Mouse (Mus musculus) embryo, embryonic 10.5 days (tissue): Measurements from ENCODE around the gene 4930519P11Rik.
A peak's percentile ranks its signal among the peaks of the same experiment; 100 is the strongest.

Source experiments
- DNase-seq: peaks from one replicate; pipeline ENCODE4 v3.0.0-alpha.2; 2015; ENCODE audit warnings: low spot score

The 4930519P11Rik gene

DNA sequence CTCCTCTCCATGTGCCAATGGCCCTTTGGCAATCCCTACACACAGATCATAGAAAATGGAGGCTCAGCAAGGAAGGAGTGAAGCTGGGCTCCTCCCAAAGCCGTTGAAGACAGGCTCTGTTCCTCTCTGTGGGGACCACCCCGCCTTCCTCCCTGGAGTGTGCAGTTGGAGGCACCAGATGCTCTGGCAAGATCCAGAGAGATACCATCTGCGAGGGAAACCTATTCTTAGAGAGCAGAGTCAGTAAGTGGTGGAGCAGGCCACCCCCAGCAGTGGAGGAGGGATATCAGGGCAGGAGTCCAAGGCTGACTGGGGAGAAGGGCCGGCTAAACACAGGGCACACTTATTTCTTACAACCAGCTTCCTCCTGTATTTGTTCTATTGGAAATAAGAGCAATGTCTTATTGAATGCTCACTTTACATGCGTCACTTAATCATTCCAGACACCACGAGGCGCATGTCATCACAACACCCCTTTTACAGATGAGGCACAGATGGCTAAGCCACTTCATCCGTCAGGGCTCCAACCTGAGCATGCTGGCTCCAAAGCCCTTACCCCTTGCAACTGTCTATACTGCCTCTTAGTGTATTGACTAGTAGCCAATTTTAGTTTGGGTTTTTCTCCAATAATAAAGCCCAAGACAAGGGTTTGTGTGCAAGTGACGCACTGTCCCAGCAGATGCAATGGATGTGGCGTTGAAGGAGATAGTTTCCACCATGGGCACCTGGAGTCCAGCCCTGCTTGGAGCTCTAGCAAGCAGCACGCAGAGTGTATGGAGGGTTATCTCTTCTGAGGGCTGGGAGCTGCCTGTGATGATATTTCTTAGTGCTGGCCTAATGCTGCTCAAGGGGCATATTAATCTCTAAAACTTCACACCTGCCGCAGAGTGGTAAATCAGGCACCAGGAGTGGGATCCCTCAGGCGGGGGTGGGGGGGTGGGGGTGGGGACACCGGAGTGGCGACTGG, 29.0 kb downstream of the 4930519P11Rik start:
- no peak for DNase-seq

DNA sequence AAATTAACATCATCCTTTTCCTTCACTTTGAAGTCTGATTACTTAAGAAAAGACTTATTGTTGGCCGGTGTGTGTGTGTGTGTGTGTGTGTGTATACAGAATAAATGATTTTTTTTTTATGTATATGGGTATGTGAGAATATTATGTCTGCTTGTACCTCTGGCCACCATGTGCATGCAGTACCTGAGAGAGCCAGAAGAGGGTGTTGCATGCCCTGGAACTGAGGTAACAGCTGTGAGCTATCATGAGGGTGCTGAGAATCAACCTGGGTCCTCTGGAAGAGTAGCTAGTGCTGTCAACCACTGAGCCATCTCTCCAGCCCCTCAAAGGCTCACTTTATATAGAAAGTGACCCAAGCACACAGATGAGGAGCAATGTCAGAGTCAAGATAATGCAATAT, 31.8 kb downstream of the 4930519P11Rik start:
- no peak for DNase-seq

DNA sequence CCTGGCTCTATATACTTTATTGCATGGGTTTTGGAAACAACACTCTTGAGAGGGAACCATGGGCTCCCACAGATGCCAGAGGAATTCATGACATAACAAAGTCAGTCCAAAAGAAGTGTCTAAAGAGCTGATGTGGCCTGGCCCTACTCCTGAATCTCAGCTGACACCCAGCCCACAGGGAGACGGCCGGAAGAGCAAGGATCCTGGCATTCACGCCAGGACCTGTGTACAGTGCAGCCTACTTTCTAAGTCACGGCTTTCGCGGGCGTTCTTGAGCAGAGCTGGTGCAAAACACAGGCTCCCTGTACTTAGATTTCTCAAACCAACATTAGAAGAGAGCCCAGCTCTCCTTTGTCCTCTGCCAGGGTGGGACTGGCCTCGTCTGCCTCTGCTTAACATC, 32.7 kb downstream of the 4930519P11Rik start:
- no peak for DNase-seq

DNA sequence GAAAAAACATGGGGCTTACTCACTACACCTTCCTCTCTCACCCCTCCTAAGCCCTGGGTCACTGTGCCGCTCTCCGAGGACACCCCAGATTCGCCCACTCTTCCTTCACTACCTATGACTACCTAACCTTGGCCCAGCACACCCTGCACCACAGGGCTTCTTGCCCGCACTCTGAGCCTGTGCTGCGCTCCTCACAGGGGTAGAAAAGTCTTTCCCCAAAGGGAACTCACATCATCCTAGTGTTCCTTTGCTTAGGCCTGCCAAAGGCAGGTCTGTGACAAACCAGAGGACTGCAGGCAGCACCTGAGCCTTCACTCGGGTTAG, 35.5 kb downstream of the 4930519P11Rik start:
- DNase-seq, result no peak

DNA sequence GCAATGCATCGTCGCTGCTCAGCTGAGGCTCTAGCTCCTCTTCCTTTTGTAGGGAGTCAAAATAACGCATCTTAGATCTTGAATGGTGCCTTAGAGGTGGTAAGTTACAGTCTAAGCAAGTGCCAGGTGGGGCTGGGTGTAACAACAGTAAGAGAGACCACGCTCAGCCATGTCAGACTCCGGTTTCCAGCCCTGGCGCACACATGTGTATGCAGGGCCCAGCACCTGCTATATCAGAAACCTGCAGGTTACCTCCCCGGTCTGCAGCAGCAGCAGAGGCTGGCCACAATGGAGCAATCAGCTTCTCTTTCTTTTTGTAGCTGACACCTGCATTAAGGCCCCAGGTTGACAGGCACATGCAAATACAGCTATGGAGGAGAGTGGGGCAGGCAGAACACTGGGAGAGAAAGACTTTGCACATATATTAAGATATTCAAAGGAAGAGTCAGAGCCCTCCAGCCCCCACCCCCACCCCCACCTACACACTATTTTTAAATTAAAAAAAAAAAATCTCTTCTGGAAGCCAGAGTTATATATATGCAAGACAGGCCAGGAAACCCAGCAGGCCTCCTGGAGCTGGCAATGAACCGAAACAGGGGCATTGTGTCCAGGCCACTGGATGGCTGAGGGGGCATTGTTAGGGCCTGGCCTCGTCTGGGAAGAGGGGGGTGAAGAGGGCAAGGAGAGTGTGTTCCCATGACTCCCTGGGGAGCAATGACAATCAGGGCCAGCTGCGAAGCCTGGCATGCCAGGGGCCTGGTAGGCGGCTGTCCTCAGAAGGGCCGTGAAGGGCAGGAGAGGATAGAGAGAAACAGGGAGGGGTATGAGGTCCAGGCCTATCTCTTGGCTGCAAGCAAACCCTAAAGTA, 36.1 kb downstream of the 4930519P11Rik start:
- peak; percentile 69 for DNase-seq

DNA sequence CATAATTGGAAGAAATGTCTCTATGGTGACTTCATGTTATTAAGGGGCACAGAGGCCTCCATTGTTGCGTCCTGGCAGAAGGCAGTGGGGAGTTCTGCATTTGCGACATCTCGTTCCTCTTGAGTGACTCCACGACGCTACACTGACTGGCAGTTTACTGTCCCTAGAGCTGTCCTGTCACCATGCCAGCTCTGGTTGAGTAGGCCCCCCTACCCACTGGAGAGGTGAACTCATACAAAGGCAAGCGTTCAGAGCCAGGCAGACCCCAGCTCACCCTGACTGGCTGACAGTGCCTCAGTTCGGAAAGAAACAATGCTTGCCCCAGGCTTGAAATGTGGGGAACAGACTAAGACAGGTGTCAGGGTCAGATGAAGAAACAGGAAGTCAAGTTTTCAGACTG, 39.0 kb downstream of the 4930519P11Rik start:
- no peak for DNase-seq

DNA sequence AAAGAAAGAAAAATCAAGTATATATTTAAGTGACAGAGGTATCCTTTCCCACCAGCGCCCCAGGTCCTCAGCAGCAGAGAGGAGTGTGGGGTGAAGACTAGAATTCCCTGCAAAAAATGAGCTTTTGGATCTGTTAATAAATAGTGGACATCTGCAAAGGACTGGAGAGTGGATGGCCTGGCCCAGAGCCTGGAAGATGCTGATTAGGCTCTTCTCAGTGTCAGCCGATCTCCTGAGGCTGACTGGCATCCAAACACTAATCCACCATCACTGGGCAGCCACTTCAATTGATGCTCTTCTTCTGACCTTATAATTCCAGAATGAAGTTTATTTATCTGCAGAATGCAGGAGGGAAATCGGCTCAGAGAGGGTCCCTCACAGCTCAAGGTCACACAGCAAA, 40.2 kb downstream of the 4930519P11Rik start:
- DNase-seq, result no peak

DNA sequence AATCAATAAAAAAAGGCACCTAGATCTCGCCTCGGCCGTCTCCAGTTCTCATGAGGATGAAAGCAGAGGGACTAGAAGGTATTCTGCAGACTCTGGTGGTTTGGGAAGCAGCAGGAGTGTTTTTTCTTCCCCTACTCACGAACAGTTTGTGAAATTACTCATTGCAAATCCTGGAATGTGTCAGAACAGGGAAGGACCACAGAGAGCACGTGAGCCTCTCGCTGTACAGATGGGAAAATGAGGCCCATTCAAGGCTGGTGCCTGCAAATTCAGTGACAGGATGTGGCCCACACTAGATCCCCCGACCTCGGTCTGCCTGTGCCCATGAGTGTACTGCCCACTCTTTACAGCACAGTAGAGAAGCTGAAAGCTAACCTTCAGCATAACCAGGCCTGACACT, 41.3 kb downstream of the 4930519P11Rik start:
- DNase-seq, result no peak

DNA sequence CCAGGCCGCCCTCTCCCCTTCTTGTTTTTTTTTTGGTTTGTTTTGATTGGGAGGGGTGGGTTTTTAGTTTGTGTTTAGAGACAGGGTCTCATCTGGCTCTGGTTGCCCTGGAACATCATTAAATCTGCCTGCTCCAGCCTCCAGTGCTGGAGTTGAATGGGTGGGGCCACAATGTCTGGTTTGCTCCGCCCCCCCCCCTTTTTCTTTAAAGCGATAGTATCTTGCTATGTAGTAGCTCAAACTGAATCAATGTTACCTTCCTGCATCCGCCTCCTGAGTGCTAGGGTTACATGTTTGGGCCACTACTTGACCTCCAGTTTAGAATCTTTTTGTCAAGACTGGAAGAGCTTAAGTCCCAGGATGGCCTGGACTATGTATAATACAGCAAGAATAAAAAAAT, 42.0 kb downstream of the 4930519P11Rik start:
- no peak for DNase-seq

DNA sequence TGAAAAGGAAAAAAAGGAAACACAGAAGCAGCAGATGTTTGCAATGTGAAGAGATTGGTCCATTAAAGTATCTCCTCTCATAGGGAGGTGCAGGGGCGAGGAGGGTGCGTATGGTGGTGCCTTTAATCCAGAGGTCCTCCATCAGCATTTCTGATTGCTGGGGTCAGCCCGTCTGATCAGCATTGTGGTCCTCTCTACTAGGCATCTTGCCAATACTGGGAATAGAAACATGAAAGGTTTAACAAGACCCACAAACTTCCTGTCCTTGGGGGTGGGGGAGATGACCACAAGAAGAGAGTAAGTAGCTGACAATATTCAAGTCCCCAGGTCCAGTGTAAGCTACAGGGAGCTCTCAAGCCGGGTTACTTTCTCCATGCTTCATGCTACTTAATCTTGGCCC, 42.6 kb downstream of the 4930519P11Rik start:
- no peak for DNase-seq

DNA sequence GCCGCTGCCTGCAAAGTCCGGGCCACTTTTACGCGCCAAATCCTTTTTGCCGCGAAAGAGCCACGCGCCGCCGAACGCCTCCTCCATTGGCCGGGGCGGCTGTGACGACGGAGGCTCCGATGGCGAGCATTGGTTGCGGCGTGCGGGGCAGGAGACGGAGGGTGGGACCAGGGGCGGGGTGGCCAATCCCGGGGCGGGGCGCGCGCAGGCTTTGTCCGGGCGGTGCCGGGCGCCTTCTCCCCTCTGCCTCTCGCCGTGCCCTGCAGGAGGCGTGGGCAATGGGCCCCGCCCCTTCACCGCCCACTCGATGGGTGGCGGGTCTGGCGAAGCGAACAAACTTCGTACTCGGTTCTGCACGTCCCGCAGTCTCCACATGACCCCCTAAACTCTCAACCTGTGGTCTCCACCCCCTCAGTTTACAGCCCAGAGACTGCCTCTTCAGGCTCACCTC, 43.4 kb downstream of the 4930519P11Rik start, which contains the start of gene E2f1:
TSS of gene E2f1 (minus strand) at position 57 of the 451 bp plus-strand sequence.
- peak; percentile 97 for DNase-seq

DNA sequence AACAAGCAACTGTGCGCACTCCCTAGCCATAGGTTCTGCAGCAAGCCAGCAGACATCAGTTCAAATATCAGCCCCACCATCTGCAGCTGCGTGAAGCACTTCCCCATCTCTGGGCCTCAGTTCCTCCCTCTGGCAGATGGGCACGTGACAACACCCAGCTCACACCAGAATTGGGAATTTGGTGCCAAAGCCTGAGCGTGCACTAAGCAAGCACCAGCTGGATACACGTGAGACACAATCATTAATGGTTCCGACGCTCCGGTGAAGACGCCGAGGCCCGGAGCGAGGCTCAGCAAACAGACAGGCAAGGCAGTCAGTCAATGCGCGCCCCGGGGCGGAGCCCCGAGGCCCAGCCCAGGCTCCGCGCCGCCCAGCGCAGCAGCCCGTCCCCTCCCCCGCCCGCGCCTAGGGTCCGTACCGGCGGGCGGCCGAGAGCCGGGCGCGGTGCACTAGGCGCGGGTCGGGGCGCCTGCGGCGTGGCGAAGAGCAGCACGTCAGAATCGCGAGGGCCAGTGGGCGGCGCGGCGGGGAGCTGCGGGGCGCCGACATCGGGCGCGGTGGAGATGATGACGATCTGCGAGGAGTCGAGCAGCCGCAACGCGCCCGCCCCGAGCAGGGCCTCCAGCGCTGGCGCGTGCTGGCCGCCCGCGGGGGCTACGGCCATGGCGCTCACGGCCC, 44.0 kb downstream of the 4930519P11Rik start:
- DNase-seq, result peak; percentile 72

DNA sequence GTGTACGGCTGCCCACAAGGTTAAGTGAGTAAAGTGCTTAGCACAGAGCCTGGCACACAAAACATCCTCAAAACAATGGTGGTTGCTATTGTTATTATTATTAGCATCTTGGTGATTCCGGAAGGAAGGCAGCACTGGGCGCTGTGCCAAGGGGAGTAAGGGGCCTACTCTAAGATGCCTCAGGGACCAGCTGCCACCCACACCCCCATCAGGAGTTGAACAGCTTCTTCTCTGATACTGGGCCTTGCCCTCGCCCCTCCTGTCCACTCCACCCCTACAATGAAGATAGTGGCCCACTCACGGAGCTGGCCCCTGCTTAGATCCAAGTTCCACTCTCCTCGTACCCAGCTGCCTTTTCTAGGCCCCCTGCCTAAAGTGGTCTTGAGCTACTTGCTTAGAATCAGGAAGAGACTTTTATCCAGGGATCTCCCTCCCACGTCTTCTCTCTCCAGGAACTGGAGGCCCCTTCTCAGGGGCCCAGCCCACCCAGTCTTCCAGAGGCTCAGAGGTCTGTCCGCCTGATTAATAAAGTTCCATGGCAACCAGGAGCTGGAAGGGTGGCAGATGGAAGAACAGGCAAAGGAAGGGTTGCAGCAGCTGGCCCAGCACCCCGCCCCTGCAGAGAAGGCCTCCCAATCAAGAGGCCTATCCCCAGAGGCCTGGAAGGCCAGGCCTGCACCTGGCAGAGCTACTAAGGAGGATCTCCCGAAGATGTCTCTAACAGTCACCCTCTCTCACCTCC, 44.7 kb downstream of the 4930519P11Rik start:
- peak; percentile 64 for DNase-seq

DNA sequence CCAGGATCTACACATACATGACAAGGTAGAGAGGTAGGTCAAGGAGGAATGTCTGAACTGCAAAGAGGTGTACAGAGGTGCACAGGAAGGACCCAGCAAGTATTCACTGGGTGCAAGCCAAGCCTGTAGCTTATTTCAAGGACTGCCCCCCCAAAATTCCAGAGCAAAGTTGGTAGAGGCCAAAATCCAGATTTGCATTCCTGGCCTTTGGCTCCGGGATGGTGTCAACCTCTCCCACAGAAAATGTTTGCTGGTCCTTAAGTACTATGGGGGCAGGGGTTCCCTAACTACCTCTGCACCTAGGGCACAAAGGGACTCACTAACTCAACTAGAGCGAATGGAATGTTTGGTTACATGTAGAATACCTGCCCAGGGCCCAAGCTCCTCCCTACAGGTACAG, 45.5 kb downstream of the 4930519P11Rik start:
- DNase-seq, result no peak

DNA sequence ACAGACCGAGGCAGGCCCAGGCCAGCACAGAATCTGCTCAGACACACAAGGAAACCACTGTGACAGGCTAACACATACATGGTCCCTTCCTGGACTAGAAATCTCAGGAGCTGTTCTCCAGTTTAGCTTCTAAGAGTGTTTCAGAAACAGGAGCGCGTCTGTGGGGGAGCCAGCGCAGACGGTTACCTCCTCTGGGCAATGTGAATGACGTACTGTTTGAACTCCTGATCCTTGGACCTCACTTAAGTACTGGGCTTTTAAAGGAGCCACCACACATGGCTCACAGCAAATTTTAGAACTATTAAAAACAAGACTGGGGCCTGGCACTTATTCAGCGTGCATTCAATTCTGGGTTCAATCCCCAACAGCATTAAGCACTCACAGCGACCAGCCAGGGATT, 46.6 kb downstream of the 4930519P11Rik start:
- no peak for DNase-seq

DNA sequence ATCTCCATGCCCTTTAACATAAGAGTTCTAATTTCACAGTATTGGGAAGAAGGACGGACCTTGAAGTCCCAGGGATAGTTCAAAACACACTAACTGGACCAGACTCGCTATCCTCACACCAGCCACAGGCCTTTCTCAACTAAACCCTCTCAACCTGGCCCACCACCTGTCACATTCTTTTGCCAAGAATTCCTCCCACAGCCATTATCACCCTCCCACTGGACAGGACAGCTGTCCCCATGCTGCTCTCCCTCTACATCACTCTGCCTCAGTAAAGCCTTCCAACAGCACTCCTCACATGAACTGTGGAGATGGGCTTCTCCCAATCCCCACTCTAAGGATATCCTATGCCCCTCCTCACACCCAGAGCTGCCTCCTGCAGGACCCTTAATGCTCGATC, 47.7 kb downstream of the 4930519P11Rik start:
- DNase-seq, result no peak

DNA sequence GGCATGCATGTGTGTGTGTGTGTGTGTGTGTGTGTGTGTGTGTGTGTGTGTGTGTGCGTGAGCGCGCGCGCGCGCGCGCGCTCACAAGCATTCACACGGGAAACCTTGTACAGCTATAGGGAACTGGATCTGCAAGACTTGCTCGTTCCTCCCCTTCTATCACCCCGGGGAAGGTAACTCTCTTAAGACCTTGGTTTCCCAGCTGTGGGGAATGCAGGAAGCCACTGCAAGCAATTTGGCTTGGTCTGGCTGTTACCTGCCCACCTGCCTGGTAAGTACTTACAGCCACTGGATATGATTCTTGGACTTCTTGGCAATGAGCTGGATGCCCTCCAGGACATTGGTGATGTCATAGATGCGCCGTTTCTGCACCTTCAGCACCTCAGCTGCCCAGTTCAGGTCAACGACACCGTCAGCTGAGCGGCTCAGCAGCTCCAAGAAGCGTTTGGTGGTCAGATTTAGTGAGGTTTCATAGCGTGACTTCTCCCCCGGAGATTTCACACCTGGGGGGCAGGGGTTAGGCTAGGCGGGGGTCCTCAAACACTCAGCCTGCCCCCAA, 49.5 kb downstream of the 4930519P11Rik start:
- no peak for DNase-seq
